Mouse (Mus musculus): ENCODE data around the gene Chaf1b. TPM values are rescaled to one million over a fixed set of nuclear protein-coding genes. Genes with fewer than 3 reads are reported as not detected.
A peak's percentile ranks its signal among the peaks of the same experiment; 100 is the strongest.

Gene Chaf1b
- polyA plus RNA-seq, 1 experiment from 2014 or later = 87.8 TPM

DNA sequence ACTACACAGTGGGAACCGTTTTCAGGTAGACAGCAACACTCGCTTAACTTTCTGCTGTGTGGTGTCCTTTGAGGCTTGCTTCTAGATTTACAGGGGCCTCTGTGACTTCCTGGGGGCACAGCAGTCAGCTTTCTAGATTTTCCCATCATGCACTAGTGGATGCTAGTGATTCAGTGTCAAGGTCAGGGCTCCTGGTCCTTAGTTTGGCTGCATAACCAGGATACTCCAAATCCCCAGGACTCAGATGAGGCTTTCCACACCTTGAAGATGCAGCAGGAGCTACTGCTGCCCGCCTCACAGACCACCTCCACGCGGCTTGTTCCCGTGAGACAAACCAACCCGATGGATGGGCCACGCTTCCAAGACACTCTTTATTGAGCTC, 35.0 kb downstream of the Chaf1b start:
- Histone ChIP-seq H3K36me3 (ENCODE audit: control insufficient read depth, insufficient read depth, low read length) (no peaks in the 10 kb centered on the region), H3K4me1 (replicated peaks; ENCODE audit: control insufficient read depth, insufficient read depth, low read length) (no peaks in the 10 kb centered on the region), H3K9ac (ENCODE audit: low read depth, low read length) (no peak overlapping the region), H3K4me3 (ENCODE audit: low read depth, low read length) (no peak overlapping the region), H3K27me3 (ENCODE audit: control insufficient read depth, insufficient read depth, low read length) (no peaks in the 10 kb centered on the region), H3K4me2 (replicated peaks; ENCODE audit: low read depth, low read length) (no peak overlapping the region; the same call in 1 of the 2 replicates), H3K27ac (ENCODE audit: low read depth, low read length) (no peak overlapping the region), H3K9me3 (ENCODE audit: control insufficient read depth, low read length) (no peaks in the 10 kb centered on the region)
- DNase-seq (ENCODE audit: low spot score) (no peak), ATAC-seq (ENCODE audit: low FRiP score) (peak; percentile 43; the same call in 1 of the 2 replicates)
- 64% methylated on average over 8 of the region's 8 CpGs for WGBS

DNA sequence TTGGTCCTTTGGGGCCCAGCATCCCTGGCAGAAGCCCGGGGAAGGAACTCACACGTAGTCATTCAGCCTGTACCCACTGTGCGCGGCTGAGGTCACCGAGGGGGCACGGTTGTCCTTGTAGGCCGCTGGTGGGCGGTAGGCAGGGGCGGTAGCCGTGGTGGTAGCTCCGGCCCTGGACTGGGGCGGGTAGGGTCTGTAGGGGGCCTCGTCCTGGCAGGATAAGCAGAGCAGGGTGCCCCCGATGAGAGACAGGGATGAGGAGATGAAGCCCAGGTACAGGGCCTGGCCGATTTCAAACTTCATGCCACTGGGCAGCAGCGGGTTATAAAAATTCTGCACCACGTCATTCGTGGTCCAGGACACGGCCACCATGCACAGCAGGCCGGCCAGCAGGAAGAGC, 35.5 kb downstream of the Chaf1b start:
- Histone ChIP-seq H3K9me3 (ENCODE audit: control insufficient read depth, low read length) (no peaks in the 10 kb centered on the region), H3K4me3 (ENCODE audit: low read depth, low read length) (no peak overlapping the region), H3K9ac (ENCODE audit: low read depth, low read length) (no peak overlapping the region), H3K27me3 (ENCODE audit: control insufficient read depth, insufficient read depth, low read length) (no peaks in the 10 kb centered on the region), H3K27ac (ENCODE audit: low read depth, low read length) (no peak overlapping the region), H3K4me2 (replicated peaks; ENCODE audit: low read depth, low read length) (no peak overlapping the region), H3K36me3 (ENCODE audit: control insufficient read depth, insufficient read depth, low read length) (no peaks in the 10 kb centered on the region), H3K4me1 (replicated peaks; ENCODE audit: control insufficient read depth, insufficient read depth, low read length) (no peaks in the 10 kb centered on the region)
- WGBS = 77% methylated on average over 20 of the region's 20 CpGs
- 0 out of 2 replicates have a peak, but pooled peaks have one; percentile 35 for ATAC-seq (ENCODE audit: low FRiP score)
- no peak for DNase-seq (ENCODE audit: low spot score)

DNA sequence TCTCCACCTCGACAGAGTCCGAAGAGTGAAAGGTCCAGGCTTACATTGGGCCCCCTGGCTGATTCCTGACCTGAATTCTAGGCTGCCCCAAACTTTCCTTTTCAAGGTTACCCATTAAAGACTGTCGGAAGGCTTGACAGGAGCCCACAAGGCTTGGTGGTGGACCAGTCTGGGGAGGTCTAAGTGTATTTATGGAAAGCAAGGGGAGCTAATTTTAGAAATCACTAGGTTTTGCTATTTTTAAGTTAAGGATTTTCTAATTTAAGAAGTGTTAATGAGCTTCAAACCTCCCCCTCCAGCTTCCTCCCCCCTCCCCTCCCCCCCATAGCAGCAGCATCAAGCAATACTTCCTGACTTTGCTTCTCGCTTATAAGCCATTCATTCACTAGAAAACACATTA, 37.0 kb downstream of the Chaf1b start:
- Histone ChIP-seq H3K36me3 (ENCODE audit: control insufficient read depth, insufficient read depth, low read length) (no peaks in the 10 kb centered on the region), H3K9me3 (ENCODE audit: control insufficient read depth, low read length) (no peaks in the 10 kb centered on the region), H3K9ac (ENCODE audit: low read depth, low read length) (no peak overlapping the region), H3K27me3 (ENCODE audit: control insufficient read depth, insufficient read depth, low read length) (no peaks in the 10 kb centered on the region), H3K4me2 (replicated peaks; ENCODE audit: low read depth, low read length) (no peak overlapping the region), H3K27ac (ENCODE audit: low read depth, low read length) (no peak overlapping the region), H3K4me3 (ENCODE audit: low read depth, low read length) (no peak overlapping the region), H3K4me1 (replicated peaks; ENCODE audit: control insufficient read depth, insufficient read depth, low read length) (no peaks in the 10 kb centered on the region)
- ATAC-seq (ENCODE audit: low FRiP score) (no peak), DNase-seq (ENCODE audit: low spot score) (no peak)
- WGBS = 73% methylated on average over 4 of the region's 4 CpGs

DNA sequence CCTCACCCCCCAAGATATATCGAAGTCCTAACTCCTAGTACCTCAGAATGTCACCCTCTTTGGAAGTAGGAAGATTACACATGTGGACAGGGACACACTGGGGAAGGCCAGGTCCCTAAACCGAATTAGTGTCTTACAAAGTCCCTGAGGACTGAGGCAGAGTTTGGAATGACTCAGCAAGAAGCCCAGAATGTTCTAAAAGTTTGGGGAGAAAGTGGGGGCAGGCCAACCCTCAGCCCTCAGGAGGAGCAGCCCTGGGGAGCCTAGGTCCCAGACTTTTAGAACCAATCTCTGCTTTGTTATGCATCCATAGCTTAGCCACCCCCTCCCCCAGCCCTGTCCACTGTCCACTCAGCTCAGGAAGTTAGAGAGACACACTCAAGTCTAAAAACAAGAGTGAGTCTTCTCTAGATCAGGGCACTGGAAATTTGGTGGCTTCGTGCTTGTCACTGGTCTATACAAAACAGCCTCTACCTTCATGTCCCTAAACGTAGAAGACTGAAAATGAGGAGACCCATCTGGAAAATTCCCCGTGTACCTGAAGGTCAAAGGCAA, 39.2 kb downstream of the Chaf1b start:
- WGBS = 82% methylated on average over 5 of the region's 5 CpGs
- Histone ChIP-seq H3K9me3 (ENCODE audit: control insufficient read depth, low read length) (no peaks in the 10 kb centered on the region), H3K27me3 (ENCODE audit: control insufficient read depth, insufficient read depth, low read length) (no peaks in the 10 kb centered on the region), H3K9ac (ENCODE audit: low read depth, low read length) (no peak overlapping the region), H3K4me3 (ENCODE audit: low read depth, low read length) (no peak overlapping the region), H3K27ac (ENCODE audit: low read depth, low read length) (no peak overlapping the region), H3K4me2 (replicated peaks; ENCODE audit: low read depth, low read length) (no peak overlapping the region), H3K36me3 (ENCODE audit: control insufficient read depth, insufficient read depth, low read length) (no peaks in the 10 kb centered on the region), H3K4me1 (replicated peaks; ENCODE audit: control insufficient read depth, insufficient read depth, low read length) (no peaks in the 10 kb centered on the region)
- ATAC-seq (ENCODE audit: low FRiP score) (no peak), DNase-seq (ENCODE audit: low spot score) (no peak)

DNA sequence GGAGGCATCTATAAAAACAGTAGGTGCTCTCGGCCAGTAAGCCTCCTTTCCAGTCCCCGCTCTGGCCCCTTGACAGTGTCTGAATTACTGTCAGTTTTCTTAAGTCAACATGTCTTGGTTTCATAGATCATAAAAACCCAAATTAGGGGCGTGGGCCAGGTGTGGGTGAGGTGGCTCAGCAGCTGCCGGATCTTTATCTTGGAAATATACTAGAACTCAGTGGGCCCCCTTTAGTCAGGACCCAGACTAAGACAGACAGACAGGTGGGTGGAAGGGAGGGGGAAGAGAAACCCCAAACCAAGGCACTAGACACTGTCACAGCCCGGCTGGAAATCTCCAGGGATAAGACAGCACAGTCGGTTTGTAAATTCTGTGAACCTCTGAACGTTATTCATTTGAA, 40.1 kb downstream of the Chaf1b start:
- no peak overlapping the region for H3K4me3 ChIP-seq (ENCODE audit: low read depth, low read length)
- no peak for ATAC-seq (ENCODE audit: low FRiP score)
- no peaks in the 10 kb centered on the region for H3K36me3 ChIP-seq (ENCODE audit: control insufficient read depth, insufficient read depth, low read length)
- DNase-seq (ENCODE audit: low spot score) = no peak
- H3K27me3 ChIP-seq (ENCODE audit: control insufficient read depth, insufficient read depth, low read length) = no peaks in the 10 kb centered on the region
- no peaks in the 10 kb centered on the region for H3K9me3 ChIP-seq (ENCODE audit: control insufficient read depth, low read length)
- H3K4me2 ChIP-seq (replicated peaks; ENCODE audit: low read depth, low read length) = no peak overlapping the region
- no peak overlapping the region for H3K9ac ChIP-seq (ENCODE audit: low read depth, low read length)
- no peak overlapping the region for H3K27ac ChIP-seq (ENCODE audit: low read depth, low read length)
- 84% methylated on average over 7 of the region's 7 CpGs for WGBS
- no peaks in the 10 kb centered on the region for H3K4me1 ChIP-seq (replicated peaks; ENCODE audit: control insufficient read depth, insufficient read depth, low read length)

DNA sequence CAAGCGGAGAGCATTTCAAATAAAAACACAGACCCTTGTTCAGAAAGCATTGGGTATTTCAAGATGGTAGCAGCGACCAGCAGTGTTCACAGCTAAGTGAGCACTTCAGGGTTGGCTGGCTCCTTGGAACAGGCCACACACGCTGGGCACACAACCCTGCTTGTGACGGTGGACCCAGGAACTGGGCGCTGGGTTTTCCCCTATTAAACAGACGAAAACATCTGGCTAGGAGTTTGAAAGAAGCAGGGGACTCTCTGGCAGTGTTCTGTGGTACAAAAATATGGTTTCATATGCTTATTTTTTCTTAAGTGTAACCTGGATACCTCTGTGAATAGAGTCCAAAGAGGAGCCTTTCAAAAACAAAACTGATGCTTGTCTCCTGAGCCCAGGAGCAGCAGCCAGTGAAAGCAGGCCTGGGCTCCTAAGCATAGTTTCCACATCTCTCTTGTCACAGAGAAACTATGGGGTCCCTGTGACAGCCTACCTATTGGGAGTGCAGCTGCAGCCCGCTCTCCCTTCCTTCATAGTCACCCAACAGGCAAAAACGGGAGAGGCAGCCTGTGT, 42.1 kb downstream of the Chaf1b start:
- WGBS = 77% methylated on average over 8 of the region's 8 CpGs
- DNase-seq (ENCODE audit: low spot score) = no peak
- H3K4me2 ChIP-seq (replicated peaks; ENCODE audit: low read depth, low read length) = no peak overlapping the region

DNA sequence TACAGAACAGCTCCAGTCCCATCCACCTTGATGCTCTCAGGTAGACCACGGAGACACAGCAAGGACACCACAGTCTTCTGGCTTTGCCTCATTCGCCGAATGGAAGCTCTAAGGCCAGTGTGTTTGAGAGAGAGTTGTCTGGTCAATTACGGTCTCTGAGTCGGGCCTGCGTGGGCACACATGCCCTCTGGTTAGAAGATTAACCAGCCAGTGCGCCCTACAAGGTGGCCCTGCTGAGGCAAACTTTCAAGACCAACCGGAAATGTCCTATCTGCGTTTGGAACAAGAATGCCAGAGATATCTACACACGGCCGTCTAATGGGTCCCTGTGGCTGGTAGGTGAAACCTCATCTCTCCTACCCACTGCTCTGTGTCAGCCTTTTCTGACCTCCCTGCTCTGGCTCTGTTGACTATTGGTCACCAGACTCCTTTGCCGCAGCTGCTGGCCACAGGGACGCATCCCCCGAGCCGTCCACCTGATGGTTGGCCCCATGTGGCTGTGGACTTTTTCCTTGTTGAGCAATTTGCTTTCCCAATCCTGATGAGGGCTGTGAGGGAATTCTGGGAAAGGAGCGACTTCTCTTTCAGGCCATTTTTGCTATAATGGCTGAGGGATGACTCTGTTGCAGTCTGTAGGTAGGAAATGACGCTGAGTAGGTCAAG, 45.8 kb downstream of the Chaf1b start:
- H3K4me3 ChIP-seq (ENCODE audit: low read depth, low read length) = no peak overlapping the region
- ATAC-seq (ENCODE audit: low FRiP score) (no peak), DNase-seq (ENCODE audit: low spot score) (no peak)
- H3K9ac ChIP-seq (ENCODE audit: low read depth, low read length) = no peak overlapping the region
- no peak overlapping the region for H3K27ac ChIP-seq (ENCODE audit: low read depth, low read length)
- no peaks in the 10 kb centered on the region; the same call in 1 of the 2 replicates for H3K27me3 ChIP-seq (ENCODE audit: control insufficient read depth, insufficient read depth, low read length)
- H3K36me3 ChIP-seq (ENCODE audit: control insufficient read depth, insufficient read depth, low read length) = no peaks in the 10 kb centered on the region
- 90% methylated on average over 17 of the region's 17 CpGs for WGBS
- no peaks in the 10 kb centered on the region for H3K9me3 ChIP-seq (ENCODE audit: control insufficient read depth, low read length)
- no peak overlapping the region for H3K4me2 ChIP-seq (replicated peaks; ENCODE audit: low read depth, low read length)
- H3K4me1 ChIP-seq (replicated peaks; ENCODE audit: control insufficient read depth, insufficient read depth, low read length) = no peaks in the 10 kb centered on the region

More for the DNA sequence above, 42.1 kb downstream of the Chaf1b start:
- H3K4me3 ChIP-seq (ENCODE audit: low read depth, low read length) = no peak overlapping the region
- H3K4me1 ChIP-seq (replicated peaks; ENCODE audit: control insufficient read depth, insufficient read depth, low read length) = no peaks in the 10 kb centered on the region
- ATAC-seq (ENCODE audit: low FRiP score) = no peak
- H3K36me3 ChIP-seq (ENCODE audit: control insufficient read depth, insufficient read depth, low read length) = no peaks in the 10 kb centered on the region
- H3K9me3 ChIP-seq (ENCODE audit: control insufficient read depth, low read length) = no peaks in the 10 kb centered on the region
- no peak overlapping the region for H3K27ac ChIP-seq (ENCODE audit: low read depth, low read length)
- no peak overlapping the region for H3K9ac ChIP-seq (ENCODE audit: low read depth, low read length)
- no peaks in the 10 kb centered on the region for H3K27me3 ChIP-seq (ENCODE audit: control insufficient read depth, insufficient read depth, low read length)

DNA sequence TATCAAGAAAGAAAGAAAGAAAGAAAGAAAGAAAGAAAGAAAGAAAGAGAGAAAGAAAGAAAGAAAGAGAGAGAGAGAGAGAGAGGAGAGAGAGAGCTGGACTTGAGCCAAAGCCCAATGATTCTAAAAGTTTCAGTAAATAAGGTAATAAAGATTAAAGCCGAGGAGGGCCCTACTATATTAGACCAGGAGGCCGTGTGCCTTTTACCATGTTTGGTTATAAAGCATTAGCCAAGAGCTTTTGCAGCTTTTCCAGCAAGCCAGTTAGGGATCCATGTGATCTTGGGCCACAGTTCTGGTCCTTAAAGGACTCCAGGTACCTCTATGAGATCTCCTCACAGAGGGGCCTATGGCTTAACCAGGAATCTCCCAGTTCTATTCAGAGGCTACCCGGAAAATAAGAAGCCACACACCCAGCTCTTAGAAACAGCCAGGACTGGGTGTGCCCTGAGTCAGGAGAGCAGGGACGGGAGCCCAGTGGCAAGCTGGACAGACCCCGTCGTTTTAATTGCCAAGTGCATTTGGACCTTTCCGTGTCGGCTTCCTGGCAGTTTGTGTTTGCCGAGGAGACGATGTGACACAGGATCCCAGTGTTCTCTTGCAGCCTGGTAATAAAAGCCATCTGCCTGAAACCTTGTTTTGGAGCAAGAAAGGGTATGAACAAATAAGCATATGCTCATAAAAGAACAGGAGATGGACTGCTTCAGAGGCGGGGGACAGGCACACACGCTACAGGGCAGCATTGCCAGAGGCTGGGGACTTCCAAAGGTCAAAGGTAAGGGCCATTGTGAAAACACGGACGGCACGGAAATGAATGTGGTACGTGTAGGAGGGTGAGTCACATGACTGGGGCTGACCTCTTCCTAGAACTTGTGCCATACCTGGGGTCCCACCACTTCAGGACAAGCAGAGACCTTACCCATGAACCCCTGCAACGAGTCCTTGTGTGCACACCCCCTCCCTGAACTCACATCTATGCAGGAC, 48.8 kb downstream of the Chaf1b start:
- Histone ChIP-seq H3K4me2 (replicated peaks; ENCODE audit: low read depth, low read length) (no peak overlapping the region), H3K27me3 (ENCODE audit: control insufficient read depth, insufficient read depth, low read length) (peaks cover 2% of the 10 kb centered on the region), H3K9me3 (ENCODE audit: control insufficient read depth, low read length) (no peaks in the 10 kb centered on the region), H3K27ac (ENCODE audit: low read depth, low read length) (no peak overlapping the region), H3K36me3 (ENCODE audit: control insufficient read depth, insufficient read depth, low read length) (no peaks in the 10 kb centered on the region), H3K4me1 (replicated peaks; ENCODE audit: control insufficient read depth, insufficient read depth, low read length) (no peaks in the 10 kb centered on the region), H3K9ac (ENCODE audit: low read depth, low read length) (no peak overlapping the region), H3K4me3 (ENCODE audit: low read depth, low read length) (no peak overlapping the region)
- DNase-seq (ENCODE audit: low spot score) = no peak
- 71% methylated on average over 17 of the region's 17 CpGs for WGBS
- ATAC-seq (ENCODE audit: low FRiP score) = no peak
